Mouse (Mus musculus) midbrain, embryonic 14.5 days (tissue): Measurements from ENCODE around the gene Hsd17b12. TPM values are rescaled to one million over a fixed set of nuclear protein-coding genes. Genes with fewer than 3 reads are reported as not detected.

Experiments
- ATAC-seq: fragments of 200-750 bp; cut with Nextera tagmentation; 2 replicates; pipeline ENCODE4 v1.8.0; 2017; ENCODE audit warnings: moderate number of reproducible peaks, moderate library complexity; ENCODE audit not compliant: low FRiP score, low TSS enrichment
- DNase-seq: peaks from one replicate; pipeline ENCODE4 v3.0.0-alpha.2; 2015
- H3K27ac ChIP-seq: fragments of 300-500 bp; sonication (generic); replicated peaks from 2 replicates; pipeline ENCODE4 v1.5.1; 2014; ENCODE audit warnings: mild to moderate bottlenecking, low read depth, low read length, moderate library complexity
- H3K27me3 ChIP-seq: fragments of 300-500 bp; sonication (generic); 2 replicates; pipeline ENCODE4 v1.6.1; 2014; ENCODE audit warnings: low read length, control low read depth, mixed read lengths; ENCODE audit not compliant: control insufficient read depth, insufficient read depth
- H3K36me3 ChIP-seq: fragments of 300-500 bp; sonication (generic); 2 replicates; pipeline ENCODE4 v1.6.1; 2014; ENCODE audit warnings: low read length, control low read depth; ENCODE audit not compliant: control insufficient read depth, insufficient read depth
- H3K4me1 ChIP-seq: fragments of 300-500 bp; sonication (generic); 2 replicates; pipeline ENCODE4 v1.6.1; 2014; ENCODE audit warnings: mild to moderate bottlenecking, antibody characterized with exemption, low read length, control low read depth; ENCODE audit not compliant: control insufficient read depth, insufficient read depth
- H3K4me2 ChIP-seq: fragments of 300-500 bp; sonication (generic); 2 replicates; pipeline ENCODE4 v1.6.1; 2014; ENCODE audit warnings: mild to moderate bottlenecking, low read length, moderate library complexity
- H3K4me3 ChIP-seq: fragments of 300-500 bp; sonication (generic); replicated peaks from 2 replicates; pipeline ENCODE4 v1.5.1; 2014; ENCODE audit warnings: low read depth, low read length
- H3K9ac ChIP-seq: fragments of 300-500 bp; sonication (generic); replicated peaks from 2 replicates; pipeline ENCODE4 v1.6.1; 2014; ENCODE audit warnings: mild to moderate bottlenecking, low read length, moderate library complexity
- H3K9me3 ChIP-seq: fragments of 300-500 bp; sonication (generic); 2 replicates; pipeline ENCODE4 v1.6.1; 2016; ENCODE audit warnings: low read length, control low read depth, mixed read lengths; ENCODE audit not compliant: control insufficient read depth
- WGBS: fragments of 180-500 bp; shearing (Covaris S2); extraction: QIAGEN DNeasy Blood & Tissue Kit; methylation state at CpG from one replicate; pipeline ENCODE4 v1.1.7; 2014; 5-methylcytosine and 5-hydroxymethylcytosine counted together
- polyA plus RNA-seq: library from polyadenylated mRNA; unstranded; fragments of >200 nt; fragmentation: Nextera tagmentation; extraction: Ambion mirVana; gene quantifications from 2 replicates; pipeline ENCODE4 v1.2.1, GENCODE M21; 2014

The Hsd17b12 gene
- polyA plus RNA-seq, 1 experiment from 2014 or later, result 145 TPM

DNA sequence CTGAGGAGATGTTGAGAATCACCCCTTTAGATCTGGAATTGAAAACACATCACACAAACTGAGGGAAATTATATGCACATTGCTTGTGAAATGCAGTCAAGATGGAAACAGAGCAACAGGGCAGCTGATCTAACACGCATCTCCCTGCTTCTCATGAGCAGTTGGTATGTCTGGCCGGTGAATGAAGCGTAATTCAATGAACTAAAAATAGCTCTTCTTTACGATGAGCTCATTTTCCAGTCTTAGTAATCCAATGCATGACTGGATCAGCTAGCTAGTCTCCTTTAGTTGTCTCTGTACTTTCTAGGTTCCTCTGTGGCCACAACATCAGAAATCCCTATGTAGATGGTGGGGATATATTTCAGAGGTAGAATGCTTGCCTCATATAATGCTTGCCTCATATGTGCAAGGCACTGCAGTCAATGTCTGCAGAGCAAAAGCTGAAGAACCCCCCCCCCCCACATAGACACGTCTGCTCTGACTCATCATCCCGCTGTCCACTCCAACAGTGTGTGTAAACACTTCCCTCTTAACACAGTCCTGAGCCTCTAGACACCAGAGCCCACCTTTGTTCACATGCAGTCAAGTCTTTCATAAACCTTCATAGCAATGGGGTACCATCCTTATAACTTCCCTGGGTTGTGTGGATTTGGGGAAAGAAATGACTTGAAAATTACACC, 112.2 kb downstream of the Hsd17b12 start:
- no peak overlapping the region for H3K4me2 ChIP-seq
- H3K4me1 ChIP-seq, result peaks cover 42% of the 10 kb centered on the region
- WGBS, result 83% methylated on average over 6 of the region's 6 CpGs
- H3K27ac ChIP-seq, result no peak overlapping the region
- DNase-seq, result no peak
- no peak overlapping the region for H3K9ac ChIP-seq
- H3K27me3 ChIP-seq, result no peaks in the 10 kb centered on the region
- H3K9me3 ChIP-seq, result no peaks in the 10 kb centered on the region
- ATAC-seq, result no peak
- H3K36me3 ChIP-seq, result no peaks in the 10 kb centered on the region
- H3K4me3 ChIP-seq, result no peak overlapping the region

DNA sequence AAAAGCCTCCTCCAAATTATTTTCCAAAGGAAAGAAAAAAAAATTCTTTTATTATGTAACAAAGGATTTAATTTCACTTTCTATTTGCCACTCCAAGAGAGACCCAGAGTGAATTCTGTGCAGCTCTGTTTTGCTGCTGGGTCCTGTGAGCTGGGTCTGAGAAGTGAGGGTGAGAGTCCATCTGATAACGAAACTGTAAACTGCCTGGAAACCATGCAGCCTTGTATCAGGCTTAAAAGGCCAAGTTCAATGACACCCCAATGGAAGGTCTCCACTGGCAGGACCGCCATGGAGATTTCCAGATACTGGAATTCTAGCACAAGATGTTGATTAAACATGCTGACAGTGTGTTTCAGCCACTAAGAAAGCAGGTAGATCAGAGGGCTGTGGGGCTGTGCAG, 113.6 kb downstream of the Hsd17b12 start:
- Histone ChIP-seq H3K4me2 (no peak overlapping the region), H3K27me3 (no peaks in the 10 kb centered on the region), H3K27ac (peak overlapping the region; percentile 80), H3K9me3 (no peaks in the 10 kb centered on the region), H3K4me3 (no peak overlapping the region), H3K36me3 (no peaks in the 10 kb centered on the region), H3K9ac (no peak overlapping the region), H3K4me1 (peaks cover 32% of the 10 kb centered on the region)
- ATAC-seq, result no peak
- no peak for DNase-seq
- 76% methylated on average over 2 of the region's 2 CpGs for WGBS

DNA sequence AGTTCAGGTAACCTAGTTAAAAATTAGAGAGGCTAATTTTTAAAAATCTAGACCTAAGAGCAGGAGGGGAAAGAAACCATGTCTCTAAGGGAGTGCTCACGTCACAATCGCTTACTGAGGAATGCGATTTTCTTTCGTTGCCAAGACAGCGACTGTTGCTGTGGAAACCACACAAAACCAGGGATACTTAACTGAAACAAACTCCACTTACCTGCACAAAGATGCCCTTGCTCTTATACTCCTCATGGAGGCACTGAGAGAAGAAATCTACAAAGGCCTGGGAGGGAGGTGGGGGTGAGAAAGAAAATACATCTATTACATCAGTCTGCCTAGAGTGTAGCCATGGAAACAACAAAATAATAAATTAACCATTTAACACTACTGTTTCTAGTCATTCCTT, 114.1 kb downstream of the Hsd17b12 start:
- H3K36me3 ChIP-seq, result no peaks in the 10 kb centered on the region
- ATAC-seq (peak; percentile 57; the same call in 1 of the 2 replicates), DNase-seq (peak; percentile 85)
- peak overlapping the region; percentile 22; the same call in 1 of the 2 replicates for H3K4me2 ChIP-seq
- no peaks in the 10 kb centered on the region for H3K27me3 ChIP-seq
- H3K4me3 ChIP-seq, result no peak overlapping the region
- peak overlapping the region; percentile 65 for H3K27ac ChIP-seq
- H3K4me1 ChIP-seq, result peaks cover 27% of the 10 kb centered on the region
- H3K9ac ChIP-seq, result no peak overlapping the region
- WGBS, result 23% methylated on average over 5 of the region's 5 CpGs
- H3K9me3 ChIP-seq, result no peaks in the 10 kb centered on the region

DNA sequence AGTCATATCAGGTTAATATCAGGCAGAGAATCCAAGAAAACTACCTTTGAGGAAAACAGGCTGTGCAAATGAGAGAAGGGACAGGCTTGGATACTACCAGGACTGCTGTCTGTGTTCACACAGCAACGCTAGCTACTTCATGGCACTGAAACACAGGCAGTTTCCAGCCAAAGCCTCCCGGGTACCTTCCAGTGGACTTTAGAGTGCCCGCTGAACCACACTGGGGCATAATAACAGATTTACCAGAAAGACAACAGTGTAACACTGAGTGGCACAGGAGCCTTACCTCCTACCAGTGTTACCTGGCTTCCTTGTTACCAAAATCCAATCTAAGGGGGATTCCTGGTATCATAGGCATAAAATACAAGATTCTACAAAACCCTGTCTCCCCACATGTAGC, 115.3 kb downstream of the Hsd17b12 start:
- WGBS, result 96% methylated on average over 3 of the region's 3 CpGs

DNA sequence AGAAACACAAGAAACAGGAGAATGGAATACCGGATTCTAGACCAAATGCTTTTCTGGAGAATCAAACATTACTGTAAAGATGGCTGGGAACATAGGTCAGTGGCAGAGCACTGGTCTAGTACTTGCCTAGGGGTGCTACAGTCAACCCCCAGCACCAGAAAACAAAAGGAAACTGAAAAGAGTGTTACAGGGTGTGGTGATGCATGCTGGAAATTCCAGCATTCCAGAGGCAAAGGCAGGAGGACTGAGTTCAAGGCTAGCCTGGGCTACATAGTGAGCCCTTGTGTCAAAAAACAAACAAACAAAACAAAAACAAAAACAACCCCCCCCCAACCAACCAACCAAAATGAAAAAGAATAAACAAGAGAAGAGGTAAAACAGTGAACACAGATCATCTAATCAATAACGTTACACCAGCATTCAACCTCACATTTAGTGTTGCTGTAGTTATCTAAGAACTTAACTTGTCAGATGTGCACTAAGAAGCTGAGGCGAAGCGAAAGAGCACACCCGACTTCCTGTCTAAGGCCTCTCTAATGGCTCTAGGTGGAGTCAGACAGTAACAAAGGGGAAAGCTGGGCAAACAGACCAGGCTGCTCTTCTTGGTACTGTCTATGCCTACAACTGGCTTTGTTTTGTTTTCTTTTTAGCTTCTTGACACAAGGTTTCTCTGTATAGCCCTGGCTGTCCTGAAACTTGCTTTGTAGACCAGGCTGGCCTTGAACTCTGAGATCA, 117.2 kb downstream of the Hsd17b12 start:
- Histone ChIP-seq H3K36me3 (no peaks in the 10 kb centered on the region), H3K4me1 (peaks cover 20% of the 10 kb centered on the region), H3K9me3 (no peaks in the 10 kb centered on the region), H3K4me2 (no peak overlapping the region), H3K27me3 (no peaks in the 10 kb centered on the region), H3K27ac (no peak overlapping the region), H3K4me3 (no peak overlapping the region), H3K9ac (no peak overlapping the region)
- DNase-seq (no peak), ATAC-seq (no peak)
- WGBS, result 90% methylated on average over 5 of the region's 5 CpGs

More for the DNA sequence above, 115.3 kb downstream of the Hsd17b12 start:
- ATAC-seq (no peak), DNase-seq (no peak)
- no peaks in the 10 kb centered on the region for H3K9me3 ChIP-seq
- H3K36me3 ChIP-seq, result no peaks in the 10 kb centered on the region
- H3K4me2 ChIP-seq, result no peak overlapping the region
- H3K4me1 ChIP-seq, result peaks cover 20% of the 10 kb centered on the region
- no peak overlapping the region for H3K4me3 ChIP-seq
- H3K9ac ChIP-seq, result no peak overlapping the region
- no peaks in the 10 kb centered on the region for H3K27me3 ChIP-seq
- H3K27ac ChIP-seq, result 0 out of 2 replicates have a peak overlapping the region, but pooled peaks have one; percentile 65

DNA sequence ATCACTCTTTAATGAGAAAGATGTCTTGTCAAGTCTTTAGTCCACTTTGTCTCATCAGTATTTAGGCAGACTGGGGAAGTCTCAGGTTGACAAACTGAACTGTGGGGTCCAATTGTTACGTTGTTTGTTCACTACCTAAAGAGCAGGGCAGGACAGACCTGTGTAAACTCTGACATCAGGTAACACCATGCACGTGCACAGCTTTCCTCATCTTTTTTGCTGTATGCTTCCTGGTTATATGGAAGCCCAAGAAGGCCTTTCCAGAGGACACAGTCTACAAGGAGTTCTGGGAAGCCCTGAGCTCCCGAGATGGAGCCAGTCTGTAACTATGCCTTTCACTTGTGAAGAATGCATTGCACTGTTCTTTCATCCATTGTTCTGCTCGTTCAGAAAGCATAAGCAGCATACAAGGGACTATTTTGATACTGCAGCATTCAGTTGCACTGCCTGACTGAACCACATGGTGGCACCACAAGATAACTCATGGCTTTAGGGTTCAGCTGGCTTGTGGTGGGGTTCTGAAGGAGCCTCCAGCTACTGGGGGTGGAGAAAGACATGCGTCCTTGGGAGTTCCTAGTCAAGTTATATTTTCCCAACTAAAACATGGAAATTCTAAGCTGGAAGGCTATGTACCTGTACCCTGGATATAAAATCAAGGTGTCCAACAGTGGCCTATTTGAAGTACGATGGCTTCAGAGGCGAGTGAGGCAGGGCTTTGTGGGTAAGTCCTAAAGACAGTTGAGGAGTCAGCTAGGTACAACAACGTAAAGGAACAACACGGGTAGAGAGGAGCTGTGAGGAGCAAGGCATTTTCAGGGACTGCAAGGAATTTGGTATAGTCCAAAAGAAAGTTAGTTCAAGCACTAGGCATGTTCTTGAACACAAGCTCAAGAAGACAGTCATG, 122.1 kb downstream of the Hsd17b12 start:
- H3K36me3 ChIP-seq, result peaks cover 21% of the 10 kb centered on the region
- H3K4me1 ChIP-seq, result no peaks in the 10 kb centered on the region
- peak overlapping the region; percentile 10; the same call in 1 of the 2 replicates for H3K27ac ChIP-seq
- no peak overlapping the region for H3K4me3 ChIP-seq
- H3K9me3 ChIP-seq, result no peaks in the 10 kb centered on the region
- no peaks in the 10 kb centered on the region for H3K27me3 ChIP-seq
- H3K4me2 ChIP-seq, result no peak overlapping the region
- peak; percentile 93 for DNase-seq
- peak; percentile 46 for ATAC-seq
- 67% methylated on average over 9 of the region's 9 CpGs for WGBS
- H3K9ac ChIP-seq, result no peak overlapping the region

DNA sequence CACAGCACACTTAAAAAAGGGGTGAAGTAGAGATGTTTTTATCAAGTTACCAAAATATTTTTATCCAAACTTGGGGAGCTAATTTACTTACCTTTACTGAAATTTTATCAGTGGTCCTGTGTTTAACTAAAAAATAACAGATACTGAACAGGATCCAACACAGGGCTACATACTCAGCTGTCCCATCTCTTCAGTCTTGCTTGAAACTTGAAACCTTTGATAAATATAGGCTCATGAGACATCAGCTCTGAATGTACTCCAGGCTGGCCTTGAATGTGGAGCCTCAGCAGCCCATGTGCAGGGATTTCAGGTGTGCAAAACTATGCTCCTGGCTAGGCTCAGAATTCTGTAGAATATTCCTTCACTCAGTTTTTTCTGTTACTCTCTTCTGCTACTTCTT, 127.2 kb downstream of the Hsd17b12 start:
- no peak overlapping the region for H3K4me2 ChIP-seq
- H3K4me3 ChIP-seq, result no peak overlapping the region
- no peaks in the 10 kb centered on the region for H3K4me1 ChIP-seq
- H3K9ac ChIP-seq, result no peak overlapping the region
- DNase-seq (no peak), ATAC-seq (no peak)
- H3K36me3 ChIP-seq, result peaks cover 21% of the 10 kb centered on the region
- no peaks in the 10 kb centered on the region for H3K9me3 ChIP-seq
- H3K27ac ChIP-seq, result no peak overlapping the region
- H3K27me3 ChIP-seq, result no peaks in the 10 kb centered on the region

DNA sequence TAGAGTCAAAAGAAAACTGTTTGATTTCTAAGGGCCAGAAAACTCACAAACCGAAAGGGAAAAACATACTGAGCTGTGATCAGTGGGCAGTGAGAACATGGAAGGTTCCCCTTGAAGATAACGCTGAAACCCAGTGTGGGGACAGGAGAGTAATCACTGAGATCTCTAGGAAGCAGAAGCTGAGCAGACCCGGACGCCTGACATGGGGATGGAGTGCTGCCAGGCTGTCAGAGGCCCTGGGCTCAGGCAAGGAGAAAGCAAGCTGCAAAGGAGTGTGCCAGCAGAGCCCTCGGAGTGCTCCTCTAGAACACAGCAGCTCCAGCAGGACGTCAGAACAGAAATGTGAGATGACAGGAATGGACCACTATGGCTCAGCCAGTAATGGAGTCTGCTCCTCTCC, 133.1 kb downstream of the Hsd17b12 start:
- H3K4me1 ChIP-seq, result no peaks in the 10 kb centered on the region
- H3K4me3 ChIP-seq, result no peak overlapping the region
- H3K9ac ChIP-seq, result no peak overlapping the region
- no peaks in the 10 kb centered on the region for H3K27me3 ChIP-seq
- 66% methylated on average over 6 of the region's 6 CpGs for WGBS
- H3K4me2 ChIP-seq, result no peak overlapping the region
- no peaks in the 10 kb centered on the region for H3K36me3 ChIP-seq
- H3K9me3 ChIP-seq, result no peaks in the 10 kb centered on the region
- ATAC-seq (no peak), DNase-seq (no peak)
- H3K27ac ChIP-seq, result no peak overlapping the region
